Mouse (Mus musculus) adrenal gland, adult 2 months (tissue): ENCODE results near the gene Ssh3. TPM values are rescaled to one million over a fixed set of nuclear protein-coding genes. Genes with fewer than 3 reads are reported as not detected.
A peak's percentile ranks its signal among the peaks of the same experiment; 100 is the strongest.

ENCODE experiments used
- DNase-seq: peaks from one replicate; pipeline ENCODE4 v3.0.0; 2021
- long read RNA-seq: library from polyadenylated mRNA; stranded (forward); transcript quantifications from one replicate; pipeline ENCODE4 v2.0.0, GENCODE M21; 2021
- polyA plus RNA-seq: library from polyadenylated mRNA; depleted of rRNA; stranded (reverse); fragments of >200 nt; gene quantifications from 2 replicates; pipeline ENCODE4 v1.2.3, GENCODE M21; 2012; rRNA removed
- total RNA-seq, 2 experiments: library from RNA; stranded (reverse); gene quantifications; 2 replicates each; pipeline ENCODE4 v1.2.3; 2021

Gene Ssh3
- total RNA-seq (10 to 100 TPM; 30.9 to 34.4 TPM), polyA plus RNA-seq (67.4 and 86.6 TPM in 2 replicates)
- long read RNA-seq, transcript Ssh3-202 (14 exons, 2,705 nt), result major isoform, 9 of 16 reads
- long read RNA-seq, partial matches to known transcripts, result 0 of 16 reads
- long read RNA-seq, other reads (novel, unspliced or antisense), result 3 of 16 reads

- DNase-seq, result peak; percentile 89
Measured at GRCm38 (mm10) chr19:4268566-4269361, at the start of gene Ssh3. Ssh3 (minus strand) TSS chr19:4269180.

- DNase-seq, result no peak
Measured at GRCm38 (mm10) chr19:4317181-4317580, 48.2 kb upstream of the Ssh3 start.

GRCm38 (mm10) chr19:4315223-4315944 is 46.4 kb upstream of the Ssh3 start:
- DNase-seq, result peak; percentile 81

GRCm38 (mm10) chr19:4309776-4310185 is 40.8 kb upstream of the Ssh3 start:
- peak; percentile 44 for DNase-seq

DNA sequence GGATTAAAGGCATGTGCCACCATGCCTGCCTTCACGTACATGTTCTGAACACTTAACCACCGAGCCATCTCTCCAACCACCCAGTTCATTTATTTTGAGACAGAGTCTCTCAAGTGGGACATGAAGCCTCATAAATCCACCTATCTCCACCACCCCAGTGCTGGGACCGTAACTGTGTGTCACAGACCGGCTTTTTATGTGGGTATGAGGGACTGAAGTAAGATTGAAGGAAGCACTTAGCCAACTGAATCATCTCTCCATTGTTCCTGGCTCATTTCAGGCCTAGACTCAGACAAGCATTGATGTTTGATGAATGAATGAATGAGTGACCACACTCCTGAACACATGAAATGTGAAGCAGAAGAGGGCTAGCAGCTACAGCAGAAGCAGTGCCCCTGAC is 40.3 kb upstream of the Ssh3 start:
- no peak for DNase-seq

GRCm38 (mm10) chr19:4306190-4306577 is 37.2 kb upstream of the Ssh3 start, which contains the start of gene Grk2:
Grk2 (minus strand) TSS chr19:4306222.
- peak; percentile 90 for DNase-seq

DNA sequence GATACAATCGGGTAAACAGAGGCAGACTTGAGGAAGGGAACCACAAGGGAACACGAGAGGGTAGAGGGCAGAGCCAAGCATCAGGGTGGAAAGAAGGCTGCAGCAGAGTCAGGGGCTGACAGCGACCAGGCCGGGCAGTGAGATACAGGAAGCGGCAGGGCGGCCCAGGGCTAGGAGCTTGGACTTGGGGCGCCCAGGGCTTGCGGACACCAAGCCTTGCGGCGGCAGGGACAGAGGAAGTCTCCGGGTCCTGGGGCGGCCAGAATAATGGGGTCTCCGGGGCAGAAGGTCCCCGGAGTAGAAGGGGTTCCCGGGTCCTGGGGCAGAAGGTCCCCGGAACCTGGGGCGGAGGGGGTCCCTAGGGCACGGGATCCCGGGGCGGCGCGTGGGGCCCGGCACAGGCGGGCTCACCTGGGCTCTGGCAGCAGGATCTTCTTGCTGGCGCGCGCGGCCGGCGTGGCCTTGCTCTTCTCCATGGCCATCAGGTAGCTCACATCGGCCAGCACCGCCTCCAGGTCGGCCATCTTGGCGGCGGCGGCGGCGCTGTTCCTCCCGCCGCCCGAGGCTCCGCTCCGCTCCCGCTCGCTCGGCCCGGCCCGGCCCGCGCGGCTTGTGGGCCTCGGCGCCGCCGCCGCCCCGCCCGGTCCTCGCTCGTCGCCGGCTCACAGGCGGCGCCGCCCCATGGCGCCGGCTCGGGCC is 36.7 kb upstream of the Ssh3 start:
- DNase-seq, result peak; percentile 74

GRCm38 (mm10) chr19:4304871-4305321 is 35.9 kb upstream of the Ssh3 start:
- no peak for DNase-seq

DNA sequence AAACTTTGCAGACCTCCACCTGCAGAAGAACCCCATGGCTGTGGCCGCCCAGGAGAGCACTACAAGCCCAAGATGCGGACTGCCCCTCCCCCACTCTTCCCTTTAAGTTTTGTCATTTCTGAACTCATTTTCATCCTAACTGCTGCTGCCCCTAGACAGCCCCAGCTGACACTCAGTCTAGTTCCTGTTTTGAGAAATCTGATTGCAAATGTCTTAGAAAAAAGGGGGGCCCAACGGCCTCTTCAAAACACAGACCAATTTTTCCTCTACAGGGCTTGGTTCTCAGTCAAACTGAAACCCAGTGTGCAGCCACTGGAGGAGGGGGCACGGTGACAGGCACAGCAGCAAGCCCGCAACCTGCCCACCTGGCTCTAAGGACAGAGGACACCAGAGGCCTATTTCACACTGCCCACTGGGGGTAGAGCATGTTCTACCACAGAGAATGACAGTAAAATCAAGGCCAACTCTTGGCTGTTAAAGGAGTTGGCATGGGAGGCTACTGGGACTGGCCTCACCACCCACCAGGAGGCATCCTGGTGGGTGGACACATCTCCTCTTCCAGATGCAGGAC is 35.4 kb upstream of the Ssh3 start:
- DNase-seq, result no peak

GRCm38 (mm10) chr19:4303640-4303995 is 34.6 kb upstream of the Ssh3 start:
- no peak for DNase-seq

- peak; percentile 66 for DNase-seq
Measured at GRCm38 (mm10) chr19:4302936-4303639, 34.1 kb upstream of the Ssh3 start.

GRCm38 (mm10) chr19:4301735-4302651 is 33.0 kb upstream of the Ssh3 start:
- DNase-seq, result peak; percentile 57

GRCm38 (mm10) chr19:4300852-4301734 is 32.1 kb upstream of the Ssh3 start:
- no peak for DNase-seq

GRCm38 (mm10) chr19:4300271-4300704 is 31.3 kb upstream of the Ssh3 start:
- no peak for DNase-seq

DNA sequence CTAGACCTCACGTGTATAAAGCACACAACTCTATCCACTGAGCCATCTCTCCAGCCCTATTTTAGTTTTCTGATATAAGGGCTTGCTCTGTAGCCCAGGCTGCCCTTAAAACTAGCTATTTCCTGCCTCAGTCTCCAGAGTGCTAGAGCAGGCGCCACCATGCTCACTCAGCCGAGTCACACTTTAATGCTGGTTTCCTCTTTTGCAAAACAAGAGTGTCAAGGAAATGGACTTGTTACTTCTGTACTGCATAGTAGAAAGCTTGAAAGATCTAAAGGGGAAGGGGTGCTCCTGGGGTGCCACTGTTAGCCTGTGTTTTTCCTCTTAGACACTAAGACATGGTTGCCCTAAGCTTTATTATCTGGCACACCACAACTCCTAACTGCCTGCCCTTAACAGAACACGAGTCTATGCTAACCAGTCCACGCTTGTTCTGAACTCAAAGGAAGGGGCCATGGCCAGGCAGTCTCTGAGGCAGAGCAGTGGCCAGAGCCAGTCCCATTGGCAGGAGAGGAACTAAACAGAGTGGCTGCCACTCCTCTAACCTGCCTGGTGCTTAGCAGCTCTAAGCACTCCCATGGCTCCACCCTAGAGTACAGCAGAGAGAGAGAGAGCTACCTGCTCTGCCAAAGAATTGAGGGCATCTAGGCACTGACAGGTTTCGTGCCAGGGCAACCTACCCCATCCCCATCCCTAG is 30.7 kb upstream of the Ssh3 start:
- no peak for DNase-seq

DNA sequence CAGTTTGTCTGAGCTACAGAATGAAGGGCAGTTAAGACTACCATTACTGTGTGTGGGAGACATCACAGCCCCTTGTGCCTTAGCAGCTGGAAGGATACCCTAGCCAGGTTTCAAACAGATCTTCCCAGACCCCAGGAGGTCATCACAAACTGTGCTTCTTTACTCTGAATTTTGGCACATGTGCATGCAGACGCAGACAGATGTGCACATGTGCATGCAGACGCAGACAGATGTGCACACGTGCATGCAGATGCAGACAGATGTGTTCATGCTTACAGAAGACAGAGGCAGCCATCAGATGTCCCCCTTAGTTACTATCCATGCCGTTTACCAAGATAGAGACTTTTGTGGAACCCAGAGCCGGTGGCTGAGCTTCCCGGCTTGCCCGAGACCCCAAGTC is 30.1 kb upstream of the Ssh3 start:
- DNase-seq, result no peak

GRCm38 (mm10) chr19:4298322-4299121 is 29.5 kb upstream of the Ssh3 start:
- DNase-seq, result no peak

- no peak for DNase-seq
Measured at GRCm38 (mm10) chr19:4297851-4298250, 28.9 kb upstream of the Ssh3 start.
